Mouse (Mus musculus) central nervous system, embryonic 14 days (tissue): ENCODE measurements around the gene Clec14a. TPM values are rescaled to one million over a fixed set of nuclear protein-coding genes. Genes with fewer than 3 reads are reported as not detected.

ENCODE experiments used
- polyA plus RNA-seq: library from polyadenylated mRNA; depleted of rRNA; stranded (reverse); fragments of >200 nt; gene quantifications from 2 replicates; pipeline ENCODE4 v1.2.3, GENCODE M21; 2012; rRNA removed

Clec14a gene
- 5.7 and 6.2 TPM in 2 replicates for polyA plus RNA-seq

DNA sequence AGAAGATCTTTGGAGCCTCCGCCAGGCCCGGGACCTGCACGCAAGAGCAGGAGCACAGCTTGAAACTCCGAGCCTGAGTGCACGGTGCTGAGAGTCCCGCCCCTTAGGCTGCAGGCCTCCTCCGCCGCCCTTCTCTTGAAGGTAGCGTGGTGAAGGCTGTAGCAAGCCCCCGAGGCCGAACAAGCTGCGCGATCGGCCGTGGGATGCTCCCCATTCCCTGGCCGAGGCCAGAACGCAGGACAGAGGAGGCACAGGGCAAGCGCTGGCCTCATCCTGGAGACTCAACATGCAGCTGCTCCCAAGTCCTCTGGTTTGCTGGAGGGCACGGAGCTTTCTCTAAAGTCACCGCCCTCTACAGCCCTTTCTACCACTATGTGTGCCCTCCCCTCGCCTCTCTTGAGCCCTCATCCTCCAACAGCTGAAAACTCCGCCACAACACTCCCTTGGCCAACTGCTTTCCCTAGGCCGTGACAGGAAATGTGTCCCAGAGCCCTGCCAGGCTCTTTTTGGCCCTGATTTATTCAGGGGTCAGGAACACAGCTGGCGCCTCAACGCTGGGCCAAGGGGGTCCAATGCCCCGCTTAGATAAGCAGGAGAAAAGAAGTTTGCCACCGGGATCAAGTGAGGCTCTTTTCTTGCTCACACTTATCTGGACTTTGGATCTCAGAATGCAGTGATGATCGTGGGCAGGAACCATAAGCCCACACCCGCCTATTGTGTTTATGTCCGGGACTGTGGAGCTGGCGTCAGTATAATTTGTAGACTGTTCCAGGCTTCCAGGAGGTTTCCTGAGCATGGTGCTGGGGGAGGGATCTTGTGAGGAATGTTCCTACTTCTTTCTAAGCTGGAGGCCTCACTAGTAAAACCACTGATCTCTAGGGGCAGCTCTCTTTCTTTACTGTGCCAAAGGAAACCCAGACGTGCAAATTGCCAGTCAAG is at the start of gene Clec14a:
TSS of gene Clec14a (minus strand) at position 728 of the 939 bp plus-strand sequence.

Other genes starting within 250 kb of the Clec14a start
- gene Sstr1, start 57.5 kb downstream of the Clec14a start, polyA plus RNA-seq, result 8.4 and 9.0 TPM in 2 replicates